Mouse (Mus musculus) right cerebral cortex, postnatal 14 days (tissue): ENCODE data around the gene Gm28372.
A peak's percentile ranks its signal among the peaks of the same experiment; 100 is the strongest.

Experiments
- DNase-seq: peaks from one replicate; pipeline ENCODE4 v3.0.0; 2022

Gm28372 gene

GRCm38 (mm10) chr2:130451086-130451726, 46.2 kb downstream of the Gm28372 start:
- no peak for DNase-seq

GRCm38 (mm10) chr2:130451727-130452090, 46.7 kb downstream of the Gm28372 start:
- DNase-seq, result no peak

DNA sequence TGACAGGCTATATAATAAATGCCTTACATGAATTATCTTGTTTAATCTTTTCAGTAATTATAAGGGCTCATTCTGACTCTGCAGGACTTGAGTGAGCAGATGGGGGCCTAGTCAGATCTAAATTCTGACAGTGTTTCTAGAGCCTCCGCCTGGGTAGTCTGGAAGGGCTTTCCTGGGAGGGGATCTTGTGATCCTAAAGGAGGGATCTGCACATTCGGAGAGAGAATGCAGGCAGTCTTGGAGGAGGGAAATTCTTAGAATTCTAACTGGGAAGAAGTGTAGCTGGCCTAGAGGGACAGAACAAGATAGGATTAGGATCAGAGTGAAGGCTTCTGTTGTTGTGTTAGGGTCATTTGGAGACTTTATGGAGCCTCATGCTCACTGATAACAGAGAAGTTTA, 47.2 kb downstream of the Gm28372 start:
- no peak for DNase-seq

DNA sequence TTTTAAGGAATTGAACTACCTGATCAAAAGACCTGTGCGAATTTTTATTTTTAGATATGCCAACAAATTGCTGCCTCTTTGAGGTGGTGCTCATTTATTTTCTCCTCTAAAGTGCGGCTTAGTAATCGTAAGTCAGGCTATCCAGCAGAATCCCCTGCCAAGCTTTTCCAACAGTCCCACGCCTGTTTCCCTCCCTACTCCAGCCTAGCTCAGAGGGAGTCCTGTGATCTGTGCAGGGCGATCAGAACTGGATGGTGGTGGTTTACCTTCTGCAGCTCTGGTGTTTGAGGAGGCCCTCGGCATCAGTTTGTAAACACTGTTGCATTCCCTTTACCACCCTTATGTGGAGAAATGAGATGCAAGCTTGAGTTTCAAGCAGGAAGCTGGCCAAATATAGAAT, 48.4 kb downstream of the Gm28372 start:
- DNase-seq, result no peak

- peak; percentile 23 for DNase-seq
Observed at GRCm38 (mm10) chr2:130454748-130455370, 49.8 kb downstream of the Gm28372 start.
